Mouse (Mus musculus) spleen, adult 2 months (tissue): Measurements from ENCODE around the gene Ehd4.

Source experiments
- CTCF ChIP-seq: fragments of 200-500 bp; IDR thresholded peaks from 2 replicates; pipeline ENCODE4 v1.5.1; 2011; ENCODE audit warnings: mild to moderate bottlenecking, inconsistent platforms; ENCODE audit not compliant: insufficient read depth, insufficient read length, insufficient replicate concordance; ENCODE audit errors: extremely low read depth
- POLR2A ChIP-seq: fragments of 200-500 bp; IDR thresholded peaks from 2 replicates; pipeline ENCODE4 v1.6.1; 2011; ENCODE audit warnings: low read depth, low read length, inconsistent platforms

DNA sequence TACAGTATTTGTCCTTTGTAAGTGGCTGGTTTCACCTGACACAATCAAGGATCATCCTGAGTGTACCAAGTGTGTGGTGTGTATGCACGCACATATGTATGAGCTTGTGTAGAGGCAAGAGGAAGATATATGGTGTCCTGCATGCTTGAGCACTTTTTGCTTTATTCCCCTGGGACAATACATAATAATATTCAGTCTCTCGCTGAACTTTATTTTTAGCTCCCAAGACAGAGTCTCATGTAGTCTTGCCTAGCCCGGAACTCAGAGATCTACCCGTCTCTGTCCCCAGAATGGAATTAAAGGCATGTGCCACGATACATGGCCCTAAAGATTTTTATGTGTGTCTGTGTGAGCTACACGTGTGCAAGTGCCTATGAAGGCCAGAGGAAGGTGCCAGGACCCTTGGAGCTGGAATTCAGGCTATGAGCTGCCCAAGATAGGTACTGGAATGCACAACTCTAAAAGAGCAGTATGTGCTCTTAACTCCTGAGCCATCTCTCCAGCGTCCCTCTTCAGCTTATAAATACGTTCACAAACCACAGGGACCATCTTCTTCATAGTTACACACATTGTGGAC is 47.9 kb downstream of the Ehd4 start:
- no peak for TF ChIP-seq POLR2A
- no peak for TF ChIP-seq CTCF
